In genomic region chr5:71545554-71545953, GRCm38 (mm10) we compare ENCODE assay signal across 10 mouse cellular contexts. TPM values are rescaled to one million over a fixed set of nuclear protein-coding genes. Genes with fewer than 3 reads are reported as not detected.
DNase-seq lines count a peak whose midpoint lies in the region; ATAC-seq and TF ChIP-seq lines count a peak whose summit lies in the region.
"Had no signal": no experiment of that assay in that cellular context is flagged by ENCODE, and none has a peak within 500 bp of the region (broad histone marks: within the 10 kb centered on the region; RNA-seq: fewer than 3 reads in every experiment).

No protein-coding gene starts in this region.

- H3K4me3 ChIP-seq in cerebellum, adult 2 months (replicated peaks; ENCODE audit: insufficient read depth, low read depth, low read length): no peak overlapping the region
- H3K4me3 ChIP-seq in layer of hippocampus, adult 2 months: no peak overlapping the region
- no peak overlapping the region for H3K4me3 ChIP-seq in embryonic facial prominence, embryonic 14.5 days (ENCODE audit: low read depth, low read length)
- H3K4me3 ChIP-seq: intestine, embryonic 15.5 days had no signal

- 0 out of 2 replicates have a peak, but pooled peaks cover 4% of the 10 kb centered on the region for H3K9me3 ChIP-seq in embryonic facial prominence, embryonic 14.5 days (ENCODE audit: control insufficient read depth, low read length)
- H3K9me3 ChIP-seq: intestine, embryonic 15.5 days had no signal

- peak in 1 of 2 experiments; percentile 5 for DNase-seq in cerebellum, adult 2 months
- no peak for DNase-seq in cerebellum, adult 11 months
- DNase-seq in layer of hippocampus, adult 2 months (ENCODE audit: low spot score in 2 of 2): peak; percentile 9 to 24
- no peak for DNase-seq in layer of hippocampus, adult 9-10 months (ENCODE audit: low spot score)
- DNase-seq in ES-CJ7 (ENCODE audit: low read depth, low spot score): peak; percentile 66
- DNase-seq in embryonic facial prominence, embryonic 14.5 days (ENCODE audit: low spot score): peak; percentile 12
- DNase-seq in MN1 (ENCODE audit: low spot score): no peak

- H3K4me2 ChIP-seq in embryonic facial prominence, embryonic 14.5 days (ENCODE audit: low read depth, low read length): no peak overlapping the region
- H3K4me2 ChIP-seq: intestine, embryonic 15.5 days had no signal

- no peaks in the 10 kb centered on the region for H3K27me3 ChIP-seq in cerebellum, adult 2 months (ENCODE audit: control insufficient read depth, insufficient read depth, low read length)
- H3K27me3 ChIP-seq in embryonic facial prominence, embryonic 14.5 days (replicated peaks; ENCODE audit: control insufficient read depth, insufficient read depth, low read length): no peaks in the 10 kb centered on the region
- H3K27me3 ChIP-seq: intestine, embryonic 15.5 days had no signal

- H3K9ac ChIP-seq in embryonic facial prominence, embryonic 14.5 days (ENCODE audit: low read depth, low read length): no peak overlapping the region
- H3K9ac ChIP-seq: intestine, embryonic 15.5 days had no signal

- peak; percentile 2; the same call in 1 of the 2 replicates for TF ChIP-seq CTCF in cerebellum, adult 2 months (IDR thresholded peaks at IDR 0.05; ENCODE audit: borderline replicate concordance, insufficient read depth, low read depth, low read length)
- TF ChIP-seq CTCF in layer of hippocampus, adult 2 months (conservative IDR thresholded peaks at IDR 0.05): peak; percentile 71

- no peaks in the 10 kb centered on the region for H3K36me3 ChIP-seq in embryonic facial prominence, embryonic 14.5 days (ENCODE audit: control insufficient read depth, insufficient read depth, low read length)
- H3K36me3 ChIP-seq: intestine, embryonic 15.5 days had no signal

- ATAC-seq in embryonic facial prominence, embryonic 14.5 days (ENCODE audit: low read depth): no peak
- ATAC-seq in erythroblast, adult 5-6 weeks (replicated peaks; ENCODE audit: low FRiP score, poor library complexity, severe bottlenecking): no peak
- ATAC-seq: intestine, embryonic 15.5 days had no signal

- no peaks in the 10 kb centered on the region for H3K4me1 ChIP-seq in cerebellum, adult 2 months (ENCODE audit: control insufficient read depth, insufficient read depth, low read length)
- H3K4me1 ChIP-seq in embryonic facial prominence, embryonic 14.5 days (ENCODE audit: control insufficient read depth, insufficient read depth, low read length): no peaks in the 10 kb centered on the region
- H3K4me1 ChIP-seq: intestine, embryonic 15.5 days had no signal

- H3K27ac ChIP-seq in cerebellum, adult 2 months (ENCODE audit: insufficient read depth, low read length): no peak overlapping the region
- H3K27ac ChIP-seq in layer of hippocampus, adult 2 months: no peak overlapping the region
- no peak overlapping the region for H3K27ac ChIP-seq in embryonic facial prominence, embryonic 14.5 days (replicated peaks; ENCODE audit: low read depth, low read length)
- H3K27ac ChIP-seq: intestine, embryonic 15.5 days; macrophage had no signal

- TF ChIP-seq POLR2A in cerebellum, adult 2 months (IDR thresholded peaks at IDR 0.05; ENCODE audit: borderline replicate concordance, insufficient read depth, low read length): no peak

RNA-seq across cellular contexts. Expression of gene Cox7b2, which starts 2.5 kb away (rescaled TPM):
- polyA plus RNA-seq in cerebellum, adult 2 months (2012; rRNA removed): 1.8 and 1.9 TPM in 2 replicates
- total RNA-seq in layer of hippocampus, adult 2 months (2021): under 1 TPM in 1 of 2 experiments, not detected in 1; 0.77 TPM
- not detected in 2 replicates for polyA plus RNA-seq in embryonic facial prominence, embryonic 14.5 days (2014; fragmentation: Nextera tagmentation; extraction: Ambion mirVana)
- not detected in 2 replicates for total RNA-seq in erythroblast, adult 5-6 weeks (2015; ENCODE audit: low replicate concordance)
- not detected in 2 replicates for total RNA-seq in erythroblast, adult 5-6 weeks (2017; ENCODE audit: low replicate concordance)
- polyA plus RNA-seq: intestine, embryonic 15.5 days; macrophage had no signal

Comparison
In these comparisons a context has a peak if more than half of its experiments do, and no peak if none do; other contexts are left out.
1. DNase-seq: peak in layer of hippocampus, adult 2 months (2 of 2), ES-CJ7 (single experiment) and embryonic facial prominence, embryonic 14.5 days (single experiment); none in cerebellum, adult 11 months (single experiment), layer of hippocampus, adult 9-10 months (single experiment) and MN1 (single experiment).